Mouse (Mus musculus): Measurements from ENCODE around the gene Ccr1.

Gene Ccr1

DNA sequence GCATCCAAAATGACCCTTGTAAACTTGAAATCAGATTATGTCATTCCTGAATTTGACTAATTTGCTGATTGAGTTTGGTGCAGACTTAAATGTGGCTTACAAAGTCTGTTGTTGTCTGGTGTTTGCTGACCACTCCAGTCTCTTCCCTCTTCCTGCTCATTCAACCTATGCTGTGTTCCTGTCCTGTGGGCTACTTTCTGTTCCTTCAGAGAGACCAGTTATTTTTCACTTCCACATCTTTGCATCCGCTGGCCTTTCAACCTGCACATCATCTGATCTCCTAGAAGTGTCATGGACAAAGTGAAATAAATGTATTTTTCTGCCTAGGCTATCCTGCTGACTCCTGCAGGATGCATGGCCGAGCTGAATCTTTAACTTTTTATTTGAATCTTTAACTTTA, 14.9 kb downstream of the Ccr1 start:
- DNase-seq = no peak

DNA sequence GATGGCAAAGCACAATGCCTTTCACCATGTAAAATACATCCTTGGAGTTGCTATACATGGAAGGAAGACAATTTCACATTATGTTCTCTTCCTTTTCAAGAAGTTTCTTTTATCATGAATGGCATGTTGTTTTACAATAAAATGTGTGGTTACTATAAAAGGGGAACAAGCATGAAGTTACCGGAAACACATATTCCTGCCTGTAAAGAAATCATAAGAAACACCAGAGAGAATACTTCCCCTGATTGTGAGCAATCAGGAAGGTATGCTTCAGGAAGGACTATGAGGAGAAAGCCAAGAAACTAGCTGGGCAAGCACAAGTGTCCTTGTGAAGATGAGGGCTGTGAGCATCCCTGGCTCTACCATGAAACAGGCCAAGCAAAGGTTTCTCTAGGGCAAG, 17.3 kb downstream of the Ccr1 start:
- DNase-seq = no peak

DNA sequence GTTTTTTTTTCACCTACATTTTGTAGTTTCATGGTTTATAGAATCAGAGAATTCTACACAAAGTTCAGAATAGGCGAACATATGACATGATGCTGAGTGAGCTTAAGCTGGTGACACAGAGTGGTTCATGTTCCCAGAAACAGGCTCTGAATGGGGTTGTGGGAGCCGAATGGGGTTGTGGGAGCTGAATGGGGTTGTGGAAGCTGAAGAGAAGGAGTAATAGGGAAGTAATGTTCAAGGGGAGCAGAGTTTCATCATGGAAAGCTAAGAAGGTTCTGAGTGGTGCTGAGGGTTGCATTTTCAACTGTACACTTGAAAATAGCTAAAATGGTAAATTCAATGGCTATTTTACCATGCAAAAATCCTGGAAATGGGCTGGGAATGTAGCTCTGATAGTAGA, 19.1 kb downstream of the Ccr1 start:
- DNase-seq = no peak

GRCm38 (mm10) chr9:123947815-123948214, 20.7 kb downstream of the Ccr1 start:
- no peak for DNase-seq

GRCm38 (mm10) chr9:123942025-123942424, 26.5 kb downstream of the Ccr1 start:
- no peak for DNase-seq

GRCm38 (mm10) chr9:123941316-123941715, 27.2 kb downstream of the Ccr1 start:
- DNase-seq = no peak

- DNase-seq = no peak
These were observed 27.9 kb downstream of the Ccr1 start for GRCm38 (mm10) chr9:123940628-123941027.

- no peak for DNase-seq
These were observed 28.3 kb downstream of the Ccr1 start for GRCm38 (mm10) chr9:123940168-123940567.

DNA sequence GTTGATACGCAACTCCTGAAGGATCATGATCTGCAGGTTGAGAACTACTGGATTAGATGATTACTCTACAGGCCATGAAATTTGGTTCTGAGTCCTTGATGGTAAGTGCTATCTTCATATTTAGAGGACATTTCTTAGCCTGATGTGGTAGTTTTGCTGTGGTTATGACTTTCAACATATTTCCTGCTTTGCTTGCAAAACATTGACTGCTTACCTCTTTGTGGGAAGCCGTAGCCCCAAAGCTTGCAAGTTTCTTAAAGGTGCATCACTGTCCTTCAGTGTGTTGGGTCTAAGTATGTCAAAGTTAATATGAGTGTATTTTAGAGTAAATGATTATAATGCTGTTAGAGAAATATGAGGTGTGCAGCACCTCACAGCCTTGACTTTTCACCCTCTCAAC, 30.5 kb downstream of the Ccr1 start:
- DNase-seq = no peak

DNA sequence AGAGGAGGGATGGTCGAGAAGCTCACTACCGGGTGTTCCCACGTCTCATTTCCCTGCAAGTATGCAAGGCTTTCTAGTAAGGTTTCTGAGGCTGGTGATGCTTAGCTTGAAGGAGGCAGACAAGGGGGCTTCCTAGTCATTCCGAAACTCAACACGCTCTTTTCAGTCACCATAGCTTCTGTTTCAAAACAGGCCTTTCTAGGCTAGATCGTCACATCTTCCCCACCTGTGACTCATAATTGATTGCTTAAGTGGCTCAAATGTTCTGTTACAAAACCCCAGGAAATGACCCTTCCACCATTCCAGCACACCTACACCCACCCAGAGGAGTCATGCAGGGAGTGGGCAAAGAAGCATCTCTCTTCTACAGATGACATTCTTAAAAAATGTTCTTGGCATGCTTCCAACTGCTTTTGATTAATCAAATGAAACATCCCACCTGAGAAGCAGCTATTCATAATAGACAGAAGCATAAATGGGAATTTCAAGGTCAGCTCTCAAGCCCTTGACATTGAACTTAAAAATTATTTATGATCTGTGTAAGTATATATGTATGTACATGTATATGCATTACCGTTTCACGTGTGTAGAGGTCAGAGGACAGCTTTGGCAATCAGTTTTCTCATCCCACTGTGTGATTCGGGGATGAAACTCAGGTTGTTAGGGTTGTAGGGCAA, 31.8 kb downstream of the Ccr1 start:
- DNase-seq = no peak

DNA sequence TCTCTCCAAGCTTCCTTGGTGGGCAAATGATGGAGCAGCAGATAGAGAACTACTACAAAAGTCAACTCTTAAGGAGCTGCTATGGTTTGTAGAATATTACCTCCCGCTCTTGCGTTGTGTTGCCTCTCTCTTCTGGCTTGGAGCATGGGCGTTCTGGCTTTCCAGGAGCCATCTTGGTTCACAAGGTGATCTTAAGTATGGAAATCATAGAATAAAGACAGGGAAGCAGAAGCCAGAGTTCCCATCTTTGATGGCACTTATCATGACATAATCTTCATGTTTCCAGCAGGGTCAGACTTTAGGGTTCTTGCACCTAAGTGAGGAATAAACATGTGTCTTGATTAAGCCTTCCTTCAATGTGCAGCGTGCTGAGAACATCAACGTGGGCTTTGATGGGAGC, 32.7 kb downstream of the Ccr1 start:
- DNase-seq = no peak

GRCm38 (mm10) chr9:123935346-123935745, 33.1 kb downstream of the Ccr1 start:
- no peak for DNase-seq

GRCm38 (mm10) chr9:123933716-123934445, 34.6 kb downstream of the Ccr1 start:
- no peak for DNase-seq

- no peak for DNase-seq
These were observed 35.4 kb downstream of the Ccr1 start for GRCm38 (mm10) chr9:123932911-123933675.

- peak; percentile 38 for DNase-seq
These were observed 36.5 kb downstream of the Ccr1 start for GRCm38 (mm10) chr9:123931761-123932700.

DNA sequence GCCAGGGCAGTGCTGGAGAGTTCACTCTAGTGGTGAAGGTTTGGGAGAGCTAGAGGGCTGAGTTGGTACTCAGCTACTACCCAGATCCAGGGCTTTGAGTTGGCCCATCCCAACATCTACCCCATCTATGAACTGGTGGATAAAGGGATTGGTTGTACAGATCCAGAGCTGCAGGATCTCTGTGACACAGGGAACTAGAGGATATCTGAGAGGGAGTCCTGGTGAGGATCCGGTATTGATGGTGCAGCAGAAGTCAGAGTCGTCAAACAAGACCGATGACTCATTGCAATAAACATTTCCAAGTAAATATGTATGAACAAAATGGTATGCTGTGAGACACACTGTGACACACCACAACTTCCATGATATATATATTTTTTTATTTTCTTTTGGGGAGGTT, 37.6 kb downstream of the Ccr1 start:
- DNase-seq = no peak

- DNase-seq = no peak
These were observed 38.0 kb downstream of the Ccr1 start for GRCm38 (mm10) chr9:123930476-123930875.

GRCm38 (mm10) chr9:123929936-123930335, 38.6 kb downstream of the Ccr1 start:
- DNase-seq = no peak

- peak; percentile 69 for DNase-seq
These were observed 39.7 kb downstream of the Ccr1 start for GRCm38 (mm10) chr9:123928759-123929246.

DNA sequence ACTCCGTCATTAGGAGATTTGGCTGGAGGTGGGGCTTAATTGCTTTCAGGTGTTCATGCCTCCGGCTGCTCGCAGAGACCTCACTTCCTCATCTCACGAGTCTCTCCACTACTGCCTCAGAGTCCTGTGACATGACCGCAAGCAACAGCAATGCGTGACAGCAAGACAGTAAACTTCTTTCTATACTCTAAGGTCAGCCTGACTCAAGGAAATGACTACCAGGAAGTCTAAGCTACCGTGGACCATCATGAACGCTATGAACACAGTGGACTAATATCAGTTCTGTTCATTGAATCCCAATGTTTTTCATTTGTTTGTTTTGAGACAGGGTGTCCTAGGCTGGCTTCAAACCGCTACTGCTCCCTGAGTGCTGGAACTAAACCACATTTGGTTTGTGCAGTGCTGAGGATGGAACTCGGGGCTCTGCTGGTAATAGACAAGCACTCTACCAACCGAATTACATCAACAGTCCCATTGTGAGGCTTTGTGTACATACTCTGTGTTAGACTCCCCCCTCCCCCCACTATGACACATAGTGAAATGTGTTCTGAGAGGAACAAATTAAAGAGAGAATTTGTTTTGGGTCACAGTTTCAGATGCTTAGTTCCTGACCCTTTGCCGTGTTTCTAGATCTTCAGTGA, 40.3 kb downstream of the Ccr1 start:
- peak; percentile 66 for DNase-seq

DNA sequence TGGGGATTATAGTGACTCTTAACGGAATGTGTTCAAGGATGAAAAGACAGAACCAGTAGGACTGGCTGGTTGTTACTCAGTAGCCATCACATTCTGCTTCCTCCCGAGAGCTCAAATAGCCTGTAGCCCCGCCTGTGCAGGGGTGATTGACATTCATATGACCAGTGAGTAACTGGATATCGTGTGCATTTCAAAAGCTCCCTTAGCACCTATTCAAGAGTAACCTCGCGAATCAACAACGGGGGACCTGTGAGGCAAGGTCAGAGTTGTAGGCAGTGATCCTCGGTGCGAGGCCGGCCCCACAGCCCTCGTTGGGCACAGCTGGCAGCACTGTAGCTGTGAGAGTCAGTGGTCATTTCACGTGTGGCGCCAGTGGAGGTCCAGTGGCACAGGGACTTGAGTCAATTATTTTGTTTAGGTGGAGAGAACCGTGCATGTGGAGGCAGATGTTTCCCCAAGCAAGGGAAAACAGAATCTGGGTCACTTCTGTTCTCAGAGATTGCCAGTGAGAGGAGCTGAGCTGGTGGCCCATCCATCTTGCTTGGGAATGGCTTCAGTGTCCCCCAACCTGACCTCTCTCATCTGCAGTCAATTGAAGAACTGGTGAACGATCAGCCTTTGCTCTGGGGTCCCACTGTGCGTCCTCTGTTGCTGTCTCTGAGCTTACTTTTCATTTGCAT, 41.1 kb downstream of the Ccr1 start:
- peak; percentile 38 for DNase-seq
